8 mouse cellular contexts compared by ENCODE assay signal in the genomic region with DNA sequence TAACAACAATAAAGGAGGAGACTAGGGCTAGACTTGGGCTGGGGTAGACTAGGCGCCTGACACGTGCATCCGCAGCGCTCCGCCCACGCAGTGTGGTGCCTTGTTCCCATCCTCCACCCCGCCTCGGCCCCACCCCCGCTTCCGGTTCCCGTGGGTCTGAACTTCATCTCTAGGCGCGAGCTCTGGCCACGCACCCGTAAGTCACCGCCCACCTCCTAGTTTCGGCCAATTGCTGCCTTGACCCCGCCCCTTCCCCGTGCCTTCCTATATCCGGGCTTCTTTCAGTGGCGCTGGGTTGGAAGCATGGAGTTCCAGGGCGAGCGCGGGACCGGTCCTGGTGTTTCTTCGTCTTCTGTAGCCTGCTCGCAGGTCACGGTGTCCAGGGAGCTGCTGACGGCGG. TPM values are rescaled to one million over a fixed set of nuclear protein-coding genes. Genes with fewer than 3 reads are reported as not detected.
A peak's percentile ranks its signal among the peaks of the same experiment; 100 is the strongest.
DNase-seq lines count a peak whose midpoint lies in the region; ATAC-seq and TF ChIP-seq lines count a peak whose summit lies in the region.

Gene D10Wsu102e (plus strand): TSS at position 266 of the 400 bp plus-strand sequence.

- ATAC-seq in embryonic facial prominence, embryonic 13.5 days (ENCODE audit: insufficient number of reproducible peaks, insufficient read depth, low FRiP score, low TSS enrichment, low read depth), result peak; percentile 95
- ATAC-seq in limb, embryonic 12.5 days (ENCODE audit: insufficient number of reproducible peaks, insufficient read depth, low FRiP score, low TSS enrichment, low read depth), result peak; percentile 97
- ATAC-seq in midbrain, embryonic 15.5 days (replicated peaks), result peak; percentile 97

- peak within 1 kb of the TSS; percentile 73 for H3K27ac ChIP-seq in embryonic facial prominence, embryonic 13.5 days
- H3K27ac ChIP-seq in kidney, adult 2 months (ENCODE audit: insufficient read depth, low read depth, low read length), result peak within 1 kb of the TSS; percentile 76
- peak within 1 kb of the TSS; percentile 78 for H3K27ac ChIP-seq in limb, embryonic 12.5 days
- H3K27ac ChIP-seq in midbrain, embryonic 15.5 days, result peak within 1 kb of the TSS; percentile 81
- peak within 1 kb of the TSS; percentile 51 for H3K27ac ChIP-seq in spleen, adult 2 months (ENCODE audit: insufficient read depth, low read length)

- DNase-seq in 3134 (ENCODE audit: extremely low read depth, insufficient read length, low spot score), result peak; percentile 98
- DNase-seq in adrenal gland, postnatal 36 days, result peak; percentile 98 to 99
- DNase-seq in heart, adult 18-20 months, result peak; percentile 98 to 99
- peak; percentile 99 for DNase-seq in kidney, adult 2 months
- DNase-seq in spleen, adult 2 months (ENCODE audit: low read depth in 1 of 2, low spot score in 2 of 2), result peak; percentile 90 to 95

- peak within 1 kb of the TSS; percentile 93 for H3K4me3 ChIP-seq in embryonic facial prominence, embryonic 13.5 days
- H3K4me3 ChIP-seq in kidney, adult 2 months (ENCODE audit: insufficient read depth, low read depth, low read length), result peak within 1 kb of the TSS; percentile 93
- peak within 1 kb of the TSS; percentile 95 for H3K4me3 ChIP-seq in limb, embryonic 12.5 days (replicated peaks)
- peak within 1 kb of the TSS; percentile 91 for H3K4me3 ChIP-seq in midbrain, embryonic 15.5 days
- peak within 1 kb of the TSS; percentile 97 for H3K4me3 ChIP-seq in spleen, adult 2 months (ENCODE audit: extremely low read depth, insufficient read depth, insufficient read length)

- no peak for TF ChIP-seq CTCF in kidney, adult 2 months (conservative IDR thresholded peaks at IDR 0.05; ENCODE audit: insufficient read depth, insufficient read length, low read depth, low read length)
- TF ChIP-seq CTCF in spleen, adult 2 months (IDR thresholded peaks at IDR 0.05; ENCODE audit: extremely low read depth, insufficient read depth, insufficient read length, insufficient replicate concordance), result no peak

- peaks cover 28% of the 10 kb centered on the region for H3K36me3 ChIP-seq in embryonic facial prominence, embryonic 13.5 days
- no peaks in the 10 kb centered on the region for H3K36me3 ChIP-seq in kidney, adult 2 months (ENCODE audit: control insufficient read depth, insufficient read depth, low read length)
- peaks cover 25% of the 10 kb centered on the region for H3K36me3 ChIP-seq in limb, embryonic 12.5 days
- peaks cover 4% of the 10 kb centered on the region; the same call in 1 of the 2 replicates for H3K36me3 ChIP-seq in midbrain, embryonic 15.5 days (replicated peaks)
- peaks cover 7% of the 10 kb centered on the region for H3K36me3 ChIP-seq in spleen, adult 2 months (ENCODE audit: control insufficient read depth, insufficient read depth, low read length)

- peak; percentile 35 for TF ChIP-seq POLR2A in kidney, adult 2 months (IDR thresholded peaks at IDR 0.05; ENCODE audit: low read depth, low read length)
- TF ChIP-seq POLR2A in spleen, adult 2 months (IDR thresholded peaks at IDR 0.05; ENCODE audit: low read depth, low read length), result no peak; the same call in none of the 2 replicates

- WGBS in embryonic facial prominence, embryonic 13.5 days, result under 1% methylated on average over 30 of the region's 30 CpGs
- 1% methylated on average over 30 of the region's 30 CpGs for WGBS in kidney, adult 2 months
- under 1% methylated on average over 30 of the region's 30 CpGs for WGBS in limb, embryonic 12.5 days
- WGBS in midbrain, embryonic 15.5 days, result under 1% methylated on average over 30 of the region's 30 CpGs
- under 1% methylated on average over 30 of the region's 30 CpGs for WGBS in spleen, adult 2 months

- no peaks in the 10 kb centered on the region for H3K9me3 ChIP-seq in embryonic facial prominence, embryonic 13.5 days
- H3K9me3 ChIP-seq in limb, embryonic 12.5 days, result no peaks in the 10 kb centered on the region
- no peaks in the 10 kb centered on the region for H3K9me3 ChIP-seq in midbrain, embryonic 15.5 days

- peak within 1 kb of the TSS; percentile 82 for H3K4me2 ChIP-seq in embryonic facial prominence, embryonic 13.5 days
- H3K4me2 ChIP-seq in limb, embryonic 12.5 days, result peak within 1 kb of the TSS; percentile 69
- H3K4me2 ChIP-seq in midbrain, embryonic 15.5 days, result peak within 1 kb of the TSS; percentile 89

- peak within 1 kb of the TSS; percentile 90 for H3K9ac ChIP-seq in embryonic facial prominence, embryonic 13.5 days
- H3K9ac ChIP-seq in limb, embryonic 12.5 days (replicated peaks), result peak within 1 kb of the TSS; percentile 88
- H3K9ac ChIP-seq in midbrain, embryonic 15.5 days, result peak within 1 kb of the TSS; percentile 78

- H3K27me3 ChIP-seq in embryonic facial prominence, embryonic 13.5 days, result no peaks in the 10 kb centered on the region
- H3K27me3 ChIP-seq in kidney, adult 2 months (replicated peaks; ENCODE audit: control insufficient read depth, insufficient read depth, low read length), result no peaks in the 10 kb centered on the region
- H3K27me3 ChIP-seq in limb, embryonic 12.5 days, result no peaks in the 10 kb centered on the region
- no peaks in the 10 kb centered on the region for H3K27me3 ChIP-seq in midbrain, embryonic 15.5 days (replicated peaks)
- H3K27me3 ChIP-seq in spleen, adult 2 months (ENCODE audit: control insufficient read depth, insufficient read depth, low read length), result no peaks in the 10 kb centered on the region

- H3K4me1 ChIP-seq in embryonic facial prominence, embryonic 13.5 days, result peaks cover 21% of the 10 kb centered on the region
- H3K4me1 ChIP-seq in kidney, adult 2 months (ENCODE audit: control insufficient read depth, insufficient read depth, low read length), result peaks cover 7% of the 10 kb centered on the region; the same call in 1 of the 2 replicates
- H3K4me1 ChIP-seq in limb, embryonic 12.5 days (replicated peaks), result peaks cover 9% of the 10 kb centered on the region
- peaks cover 19% of the 10 kb centered on the region for H3K4me1 ChIP-seq in midbrain, embryonic 15.5 days
- H3K4me1 ChIP-seq in spleen, adult 2 months (ENCODE audit: control insufficient read depth, insufficient read depth, insufficient read length), result no peaks in the 10 kb centered on the region

RNA-seq across cellular contexts. Expression of gene D10Wsu102e, which starts in this region (rescaled TPM):
- 1 to 10 TPM in 1 of 2 experiments, under 1 TPM in 1; 0.82 to 1.0 TPM for total RNA-seq in adrenal gland, postnatal 36 days (2021)
- polyA plus RNA-seq in embryonic facial prominence, embryonic 13.5 days (2015; fragmentation: Nextera tagmentation; extraction: Ambion mirVana), result 0.81 and 0.83 TPM in 2 replicates
- total RNA-seq in heart, adult 18-20 months (2021), result under 1 TPM; 0.50 to 0.67 TPM
- 0.37 and 0.41 TPM in 2 replicates for polyA plus RNA-seq in kidney, adult 2 months (2012; rRNA removed)
- polyA plus RNA-seq in limb, embryonic 12.5 days (2016; fragmentation: Nextera tagmentation; extraction: Ambion mirVana), result 0.87 and 0.92 TPM in 2 replicates
- polyA plus RNA-seq in midbrain, embryonic 15.5 days (2015; fragmentation: Nextera tagmentation; extraction: Ambion mirVana), result 0.91 and 0.98 TPM in 2 replicates
- 0.25 and 0.29 TPM in 2 replicates for polyA plus RNA-seq in spleen, adult 2 months (2012; rRNA removed)

Comparison
In these comparisons a context has a peak if more than half of its experiments do, and no peak if none do; other contexts are left out.
1. Peak in every context shown above with its lines: DNase-seq, ATAC-seq, H3K4me3 ChIP-seq and H3K27ac ChIP-seq.
2. Peak in ATAC-seq, H3K4me3 ChIP-seq, H3K27ac ChIP-seq, H3K9ac ChIP-seq and H3K4me2 ChIP-seq in embryonic facial prominence, embryonic 13.5 days; RNA of the gene not detected or under 1 TPM.
3. Peak in DNase-seq in heart, adult 18-20 months; RNA of the gene not detected or under 1 TPM.
4. Peak in DNase-seq, H3K4me3 ChIP-seq and H3K27ac ChIP-seq in kidney, adult 2 months; RNA of the gene not detected or under 1 TPM.
5. Peak in ATAC-seq, H3K4me3 ChIP-seq, H3K27ac ChIP-seq, H3K9ac ChIP-seq and H3K4me2 ChIP-seq in limb, embryonic 12.5 days; RNA of the gene not detected or under 1 TPM.
6. Peak in ATAC-seq, H3K4me3 ChIP-seq, H3K27ac ChIP-seq, H3K9ac ChIP-seq and H3K4me2 ChIP-seq in midbrain, embryonic 15.5 days; RNA of the gene not detected or under 1 TPM.
7. Peak in DNase-seq, H3K4me3 ChIP-seq and H3K27ac ChIP-seq in spleen, adult 2 months; RNA of the gene not detected or under 1 TPM.